ENCODE assay signal across 16 mouse cellular contexts in the genomic region with DNA sequence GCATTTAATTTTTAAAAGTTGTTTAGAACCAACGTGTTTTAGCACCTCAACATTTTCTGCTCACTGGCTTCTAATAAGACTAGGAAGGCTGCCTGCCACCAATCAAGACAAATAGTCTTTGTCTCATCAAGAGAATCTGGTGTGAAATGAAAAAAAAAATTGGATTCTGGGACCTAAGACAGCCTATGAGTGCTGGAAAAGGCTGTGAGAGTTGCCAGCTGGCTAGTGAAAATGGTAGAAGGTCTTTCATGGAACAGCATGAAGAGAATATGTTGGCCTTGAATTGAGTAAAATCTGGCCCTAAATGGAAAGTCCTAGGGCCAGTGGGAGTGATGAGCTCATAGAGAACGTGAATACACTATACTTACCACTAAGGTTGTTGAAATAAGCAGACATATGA.
"Had no signal": no experiment of that assay in that cellular context is flagged by ENCODE, and none has a peak within 500 bp of the region (broad histone marks: within the 10 kb centered on the region; RNA-seq: fewer than 3 reads in every experiment).

No protein-coding gene starts in this region.

- H3K9me3 ChIP-seq: liver, embryonic 13.5 days; lung, embryonic 15.5 days; midbrain, embryonic 13.5 days; neural tube, embryonic 15.5 days had no signal

- DNase-seq: kidney, postnatal 25 days; liver; liver, embryonic 13.5 days; liver, postnatal 0 days; lung, postnatal 14 days; right cerebral cortex, adult 18-20 months; thymus, postnatal 4 days had no signal

- H3K4me1 ChIP-seq: limb, embryonic 12.5 days; liver, embryonic 13.5 days; lung, embryonic 15.5 days; megakaryocyte, embryonic 14.5 days; midbrain, embryonic 13.5 days; neural tube, embryonic 15.5 days had no signal

- H3K36me3 ChIP-seq: limb, embryonic 12.5 days; liver, embryonic 13.5 days; lung, embryonic 15.5 days; midbrain, embryonic 13.5 days; neural tube, embryonic 15.5 days had no signal

- H3K9ac ChIP-seq: limb, embryonic 12.5 days; liver, embryonic 13.5 days; liver, postnatal 0 days; lung, embryonic 15.5 days; midbrain, embryonic 13.5 days; neural tube, embryonic 15.5 days had no signal

- H3K27ac ChIP-seq: left cerebral cortex, adult 2 months; limb, embryonic 12.5 days; liver, embryonic 13.5 days; lung, embryonic 15.5 days; macrophage; midbrain, embryonic 13.5 days; neural tube, embryonic 15.5 days; stomach, postnatal 0 days had no signal

- H3K4me3 ChIP-seq: left cerebral cortex, adult 2 months; limb, embryonic 12.5 days; liver, embryonic 13.5 days; lung, embryonic 15.5 days; megakaryocyte, embryonic 14.5 days; midbrain, embryonic 13.5 days; myocyte; neural tube, embryonic 15.5 days had no signal

- ATAC-seq: liver, postnatal 0 days; midbrain, embryonic 13.5 days had no signal

- H3K4me2 ChIP-seq: limb, embryonic 12.5 days; liver, embryonic 13.5 days; lung, embryonic 15.5 days; midbrain, embryonic 13.5 days; neural tube, embryonic 15.5 days had no signal

- H3K27me3 ChIP-seq: limb, embryonic 12.5 days; liver, embryonic 13.5 days; lung, embryonic 15.5 days; megakaryocyte, embryonic 14.5 days; midbrain, embryonic 13.5 days; neural tube, embryonic 15.5 days had no signal
